Mouse (Mus musculus) bone marrow, adult 2 months (tissue): Measurements from ENCODE around the gene Pus3.

Source experiments
- CTCF ChIP-seq: fragments of 200-500 bp; IDR thresholded peaks from 2 replicates; pipeline ENCODE4 v1.5.1; 2011; ENCODE audit warnings: low read length, control low read depth; ENCODE audit not compliant: control insufficient read depth, insufficient read depth
- POLR2A ChIP-seq: fragments of 200-500 bp; IDR thresholded peaks from 2 replicates; pipeline ENCODE4 v1.6.1; 2011; ENCODE audit warnings: low read depth, mild to moderate bottlenecking, control low read depth, low read length, borderline replicate concordance; ENCODE audit not compliant: control insufficient read depth

- no peak for TF ChIP-seq POLR2A
- TF ChIP-seq CTCF: no peak
These were observed 9.6 kb downstream of the Pus3 start for GRCm38 (mm10) chr9:35567995-35568394.
